Mouse (Mus musculus): ENCODE results near the gene Lilrb4a.
"Not testable (repeated sequence)": the region's sequence is repeated elsewhere in the genome, so short reads cannot be mapped to it uniquely, and the experiment has no call there.

DNA sequence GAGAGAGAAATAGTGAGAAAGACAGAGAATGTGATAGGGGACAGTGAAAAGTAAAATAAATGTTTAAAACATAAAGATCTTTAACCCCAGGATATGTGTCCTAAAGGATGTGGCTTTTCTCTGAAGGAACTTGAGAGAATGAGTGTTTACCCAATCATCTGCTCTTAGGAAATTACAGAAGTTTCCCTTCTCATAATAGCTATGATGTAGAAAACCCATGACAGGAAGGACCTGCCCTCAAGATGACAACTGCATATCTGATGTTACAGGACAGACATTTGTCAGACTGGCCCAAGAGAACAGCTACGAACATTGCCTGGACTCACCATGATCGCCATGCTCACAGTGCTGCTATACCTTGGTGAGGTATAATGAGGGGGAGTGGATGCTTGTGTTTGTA, at the start of gene Lilrb4a:
- not testable (repeated sequence) for TF ChIP-seq SIN3A (IDR thresholded peaks at IDR 0.05; ENCODE audit: low read length); GABPA (IDR thresholded peaks at IDR 0.05; ENCODE audit: low read depth, low read length); POLR2A (IDR thresholded peaks at IDR 0.05; ENCODE audit: control insufficient read depth in 1 of 2, insufficient read depth in 1 of 2, low read depth in 1 of 2, low read length in 2 of 2, poor library complexity in 1 of 2); EP300 (IDR thresholded peaks at IDR 0.05; ENCODE audit: low read depth in 1 of 2, low read length in 2 of 2); TAL1 (IDR thresholded peaks at IDR 0.05; ENCODE audit: low read length); POLR2AphosphoS2 (IDR thresholded peaks at IDR 0.05; ENCODE audit: low read length); ZKSCAN1 (IDR thresholded peaks at IDR 0.05; ENCODE audit: low read depth, low read length); MAX (IDR thresholded peaks at IDR 0.05; ENCODE audit: low read length); CTCF (IDR thresholded peaks at IDR 0.05 in 2 of 3, conservative IDR thresholded peaks at IDR 0.05 in 1 of 3; ENCODE audit: control insufficient read depth in 1 of 3, insufficient read depth in 1 of 3, low read depth in 2 of 3, low read length in 3 of 3, poor library complexity in 1 of 3, severe bottlenecking in 1 of 3)

All from MEL (cell line).